Comparison of ENCODE assay signal across 22 mouse cellular contexts in genomic region chr10:83475226-83475625, GRCm38 (mm10). TPM values are rescaled to one million over a fixed set of nuclear protein-coding genes. Genes with fewer than 3 reads are reported as not detected.
"Had no signal": no experiment of that assay in that cellular context is flagged by ENCODE, and none has a peak within 500 bp of the region (broad histone marks: within the 10 kb centered on the region; RNA-seq: fewer than 3 reads in every experiment).

No protein-coding gene starts in this region.

- H3K4me2 ChIP-seq: lung, embryonic 15.5 days; midbrain, embryonic 12.5 days; neural tube, embryonic 12.5 days had no signal

- H3K27me3 ChIP-seq: lung, embryonic 15.5 days; megakaryocyte, embryonic 14.5 days; midbrain, embryonic 12.5 days; neural tube, embryonic 12.5 days had no signal

- H3K4me3 ChIP-seq: lung, embryonic 15.5 days; megakaryocyte, embryonic 14.5 days; midbrain, embryonic 12.5 days; neural tube, embryonic 12.5 days had no signal

- ATAC-seq: liver, postnatal 0 days; lung, postnatal 0 days; midbrain, embryonic 16.5 days had no signal

- H3K4me1 ChIP-seq: lung, embryonic 15.5 days; megakaryocyte, embryonic 14.5 days; midbrain, embryonic 12.5 days; neural tube, embryonic 12.5 days had no signal

- H3K9me3 ChIP-seq: lung, embryonic 15.5 days; midbrain, embryonic 12.5 days had no signal

- H3K36me3 ChIP-seq: lung, embryonic 15.5 days had no signal

- H3K27ac ChIP-seq: lung, embryonic 15.5 days; macrophage; midbrain, embryonic 12.5 days; neural tube, embryonic 12.5 days had no signal

- DNase-seq: liver, postnatal 0 days; lung, adult 2 months; lung, postnatal 14 days; lung, postnatal 36 days; midbrain, embryonic 14.5 days; retina, postnatal 1 day; right cerebral cortex, adult 18-20 months; right cerebral cortex, postnatal 25 days; right cerebral cortex, postnatal 4 days; spleen, adult 18-20 months; thymus, adult 18-20 months; thymus, postnatal 14 days; thymus, postnatal 36 days had no signal

- H3K9ac ChIP-seq: liver, postnatal 0 days; lung, embryonic 15.5 days; midbrain, embryonic 12.5 days; neural tube, embryonic 12.5 days had no signal

RNA-seq across cellular contexts. Expression of gene Aldh1l2, which starts 58.7 kb away (rescaled TPM):
- total RNA-seq: megakaryocyte progenitor cell, adult 5-6 weeks; monocyte, adult 5-6 weeks had no signal
- polyA plus RNA-seq: macrophage had no signal
